Mouse (Mus musculus): ENCODE measurements around the gene Amhr2.

The Amhr2 gene

DNA sequence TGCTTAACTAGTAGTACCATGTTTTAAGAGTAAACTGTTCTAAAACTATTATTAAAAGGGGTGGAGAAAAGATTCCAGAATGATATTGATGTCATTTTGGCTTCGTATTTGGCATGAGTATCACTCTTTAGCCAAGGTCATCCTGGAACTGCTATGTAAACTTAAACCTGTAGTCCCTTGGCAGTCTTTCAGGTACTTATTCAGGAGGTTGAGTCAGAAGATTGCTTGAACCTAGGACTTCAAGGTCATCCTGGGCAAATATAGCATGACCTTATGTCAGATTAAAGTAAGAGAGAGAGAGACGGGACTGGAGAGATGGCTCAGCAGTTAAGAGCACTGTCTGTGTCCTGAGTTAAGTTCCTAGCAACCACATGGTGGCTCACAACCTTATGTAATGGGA lies 20.5 kb upstream of the Amhr2 start:
- DNase-seq = no peak

DNA sequence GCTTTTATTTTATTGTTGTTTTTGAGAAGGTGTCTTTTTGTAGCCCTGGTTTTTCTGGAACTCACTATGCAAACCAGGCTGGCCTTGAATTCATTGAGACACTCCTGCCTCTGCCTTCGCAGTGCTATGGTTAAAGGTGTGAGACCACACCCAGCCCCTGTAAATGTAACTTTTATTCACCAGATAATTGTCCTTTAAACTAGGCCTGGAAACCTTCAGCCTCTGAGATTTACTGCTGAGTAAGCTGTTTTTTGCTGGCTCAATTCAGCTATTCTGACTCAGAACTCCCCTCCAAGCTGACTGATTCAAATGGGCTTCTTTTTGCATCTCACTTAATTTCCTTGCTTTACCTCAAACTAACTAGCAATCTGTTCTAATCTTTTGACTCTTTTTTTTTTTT lies 18.2 kb upstream of the Amhr2 start:
- DNase-seq = no peak

DNA sequence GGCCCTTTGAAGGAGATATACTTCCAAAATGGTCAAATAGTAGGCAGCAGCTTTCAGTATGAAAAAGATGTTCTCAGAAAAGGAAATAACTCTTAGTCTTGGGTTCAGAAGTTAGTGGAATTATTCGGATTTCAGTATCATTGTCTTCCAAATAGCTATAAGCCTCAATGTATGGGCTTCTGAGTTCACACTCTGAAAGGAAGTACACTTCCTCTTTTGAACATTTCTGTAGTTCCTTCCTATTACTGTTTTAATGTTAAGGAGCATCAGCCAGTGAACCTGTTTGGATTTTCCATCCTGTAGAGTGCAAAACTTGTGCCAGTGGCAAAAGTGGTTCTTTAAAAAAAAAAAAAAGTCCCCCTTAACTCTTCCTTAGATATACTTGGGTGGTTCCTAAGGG lies 13.1 kb upstream of the Amhr2 start:
- DNase-seq = no peak

DNA sequence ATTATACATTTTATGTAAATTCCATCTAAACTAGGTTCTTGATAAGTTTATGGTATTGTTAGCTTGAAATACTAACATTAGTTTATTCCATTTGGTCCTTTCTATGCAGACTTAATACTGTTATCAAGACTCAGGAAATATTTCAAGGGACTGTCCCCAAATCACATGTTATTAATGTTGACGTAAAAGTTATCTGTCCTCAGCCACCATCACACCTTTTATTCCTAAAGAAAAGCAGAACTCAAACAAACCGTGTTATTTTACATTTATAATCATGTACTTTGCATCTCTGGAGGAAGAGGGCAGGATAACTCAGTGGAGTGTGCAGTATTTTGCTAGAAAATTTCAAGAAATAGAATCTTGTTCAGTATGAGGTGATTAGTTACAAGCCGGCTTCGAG lies 12.0 kb upstream of the Amhr2 start:
- DNase-seq = no peak

DNA sequence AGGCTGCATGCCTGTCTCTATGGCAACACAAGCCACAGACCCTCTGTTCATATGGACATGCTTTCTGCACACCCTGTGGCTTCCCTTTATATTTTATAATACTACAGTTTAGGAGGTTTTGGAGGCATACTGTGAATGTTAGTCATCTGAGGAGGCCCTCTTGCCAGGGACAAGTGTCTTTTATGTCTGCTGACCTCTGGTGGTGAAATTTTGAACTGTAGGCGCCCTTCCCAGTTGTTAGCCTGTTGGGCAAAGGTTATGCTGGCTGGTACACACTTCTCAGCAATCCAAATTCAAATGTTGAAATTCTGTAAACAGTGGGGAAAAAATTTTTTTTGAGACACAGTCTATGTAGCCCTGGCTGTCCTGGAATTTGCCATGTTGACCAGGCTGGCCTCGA lies 2.7 kb upstream of the Amhr2 start:
- DNase-seq = peak; percentile 80

DNA sequence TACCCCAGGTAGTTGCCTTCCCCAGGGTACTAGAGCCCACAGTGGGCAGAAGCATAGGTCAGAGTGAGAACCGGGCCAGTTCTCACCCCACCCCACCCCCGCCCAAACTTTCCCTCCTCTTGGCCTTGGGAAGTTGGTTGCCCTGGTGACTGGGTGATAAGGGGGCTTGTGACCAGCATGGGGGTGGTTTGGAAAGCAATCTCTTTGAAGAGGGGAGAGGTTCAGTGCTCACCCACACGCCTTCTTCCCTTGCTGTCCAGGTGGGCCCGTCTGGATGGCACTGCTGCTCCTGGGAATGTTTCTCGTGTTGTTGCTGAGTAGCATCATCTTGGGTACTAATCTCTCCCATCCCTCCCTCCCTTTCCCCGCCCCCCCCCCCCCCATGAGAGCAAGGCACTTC lies 1.3 kb downstream of the Amhr2 start:
- no peak for DNase-seq

DNA sequence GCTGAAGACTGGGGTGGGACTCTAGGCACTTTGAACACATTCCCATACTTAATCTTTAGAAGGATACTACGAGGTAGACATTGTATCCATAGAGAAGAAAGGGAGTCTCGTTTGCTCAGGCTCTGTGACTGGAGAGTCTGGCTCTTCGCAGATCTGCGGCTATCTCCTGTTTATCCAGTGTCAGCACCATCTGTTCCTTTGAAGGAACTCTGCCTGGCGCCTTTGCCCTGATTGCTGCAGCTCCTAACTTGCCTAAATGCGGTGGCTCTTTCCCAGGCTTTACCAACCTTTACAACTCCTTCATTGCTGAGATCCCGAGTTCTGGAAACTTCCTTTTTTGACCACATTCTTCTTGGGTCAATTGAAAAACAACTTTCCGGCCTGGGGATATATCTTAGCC lies 4.2 kb downstream of the Amhr2 start:
- DNase-seq = no peak

DNA sequence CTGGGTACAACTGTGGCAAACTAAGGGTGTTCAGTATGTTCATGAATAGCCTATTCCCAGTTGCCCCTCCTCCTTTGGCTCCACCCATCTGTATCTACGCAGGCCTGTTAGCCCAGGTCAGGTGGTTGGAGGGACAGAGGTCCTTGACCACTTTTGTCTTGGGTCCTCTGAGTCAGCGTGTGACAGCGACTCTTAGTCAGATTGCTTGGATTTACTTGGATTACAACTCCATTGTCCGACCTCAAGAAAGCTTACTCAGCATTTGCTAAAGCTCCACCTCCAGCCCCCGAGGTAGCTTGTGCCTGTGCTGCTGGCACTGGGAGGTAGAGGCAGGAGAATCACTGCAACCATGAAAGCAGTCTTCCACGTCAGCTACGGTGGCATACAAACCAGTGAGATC lies 5.8 kb downstream of the Amhr2 start:
- DNase-seq = peak; percentile 55

DNA sequence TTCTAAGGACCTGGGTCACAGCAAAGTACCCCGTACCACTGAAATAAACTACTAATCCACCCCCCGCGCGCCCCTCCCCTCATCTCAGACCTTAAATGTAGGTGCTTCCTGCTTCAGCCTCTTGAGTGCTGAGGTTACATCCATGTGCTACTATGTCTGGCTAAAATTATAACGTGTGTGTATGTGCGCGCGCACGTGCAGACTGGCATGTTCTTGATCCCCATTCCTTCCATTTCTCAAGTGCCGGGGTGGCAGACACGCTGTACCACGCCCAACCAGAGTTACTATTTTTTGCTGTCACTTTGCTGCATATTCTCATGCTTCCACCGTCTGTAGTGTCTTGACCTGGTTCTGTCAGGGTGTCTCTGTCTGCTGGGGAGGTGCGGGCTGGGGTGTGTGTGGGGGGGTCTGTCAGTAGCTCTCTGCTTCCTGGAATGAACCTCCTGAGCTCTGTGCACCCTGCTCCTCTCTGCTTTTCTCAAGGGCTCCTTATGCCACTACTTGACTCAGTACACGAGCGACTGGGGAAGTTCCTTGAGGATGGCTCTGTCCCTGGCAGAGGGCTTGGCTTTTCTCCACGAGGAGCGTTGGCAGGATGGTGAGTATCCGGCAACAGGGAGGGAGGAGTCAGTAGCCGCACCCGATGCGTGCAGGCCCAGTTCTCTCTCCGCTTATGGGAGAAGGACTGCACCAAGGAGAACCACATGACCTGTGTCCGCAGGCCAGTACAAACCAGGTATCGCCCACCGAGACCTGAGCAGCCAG lies 6.7 kb downstream of the Amhr2 start:
- DNase-seq = no peak

DNA sequence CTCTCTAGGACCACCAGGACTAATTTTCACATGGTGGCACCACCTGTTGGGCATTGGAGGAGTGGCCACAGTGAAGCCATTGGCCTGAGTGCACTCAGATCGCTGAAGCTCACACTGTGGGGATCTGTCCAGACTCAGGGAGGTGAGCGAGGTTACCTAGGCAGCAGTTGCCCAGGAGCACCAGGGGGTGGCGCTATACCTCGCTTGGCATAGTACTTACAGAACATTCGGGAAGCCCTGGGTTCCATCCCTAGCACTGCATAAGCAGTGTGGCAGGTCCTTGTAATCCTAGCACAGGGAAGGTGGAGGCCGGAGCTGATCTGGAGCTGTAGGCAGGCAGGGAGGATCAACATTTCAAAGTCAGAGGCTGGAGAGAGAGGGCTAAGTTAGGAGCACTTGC lies 10.8 kb downstream of the Amhr2 start:
- DNase-seq = no peak

DNA sequence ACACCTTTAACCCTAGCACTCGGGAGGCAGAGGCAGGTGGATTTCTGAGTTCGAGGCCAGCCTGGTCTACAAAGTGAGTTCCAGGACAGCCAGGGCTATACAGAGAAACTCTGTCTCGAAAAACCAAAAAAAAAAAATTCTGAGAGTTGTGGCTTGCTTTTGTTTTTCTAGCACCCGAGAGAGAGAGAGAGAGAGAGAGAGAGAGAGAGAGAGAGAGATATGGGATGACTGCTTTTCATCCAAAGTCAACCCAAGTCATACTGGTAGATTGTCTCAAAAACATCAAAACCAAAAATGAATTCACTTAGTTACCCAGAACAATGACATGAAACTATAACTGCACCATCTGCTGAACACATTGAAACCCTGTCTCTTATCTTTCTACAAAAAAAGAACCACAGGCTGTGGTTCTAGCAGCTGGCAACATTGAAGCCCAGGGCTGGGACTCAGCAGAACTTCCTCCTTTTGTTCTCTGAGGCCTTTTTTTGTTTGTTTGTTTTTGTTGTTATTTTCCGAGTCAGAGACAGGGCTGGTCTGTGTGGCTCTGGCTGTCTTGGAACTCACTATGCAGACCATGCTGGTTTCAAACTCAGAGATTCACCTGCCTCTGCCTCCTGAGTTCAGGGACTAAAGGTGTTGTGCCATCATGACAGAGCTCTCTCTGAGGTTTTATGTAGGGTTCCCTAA lies 13.0 kb downstream of the Amhr2 start:
- DNase-seq = no peak

DNA sequence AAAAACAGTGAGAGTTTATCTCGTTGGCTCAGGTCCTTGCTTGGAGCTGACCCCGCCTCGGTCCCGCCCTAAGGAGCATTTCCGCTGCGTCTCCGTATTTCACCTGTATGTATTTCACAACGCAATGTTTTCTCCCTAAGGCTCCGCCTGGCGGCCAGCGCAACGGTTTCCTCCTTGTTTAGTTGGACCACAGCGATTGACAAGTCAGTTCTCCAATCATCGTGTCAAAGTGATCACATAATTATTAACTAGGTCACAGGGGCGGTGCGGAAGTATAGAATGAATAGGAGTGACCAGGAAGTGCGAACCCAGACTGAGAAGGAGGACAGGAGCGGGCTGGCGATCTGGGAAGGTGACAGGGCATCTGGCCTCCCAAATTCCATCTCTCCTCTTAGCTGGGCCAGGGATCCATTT lies 13.7 kb downstream of the Amhr2 start, which contains the start of gene Prr13:
Prr13 (plus strand) TSS at position 125 of the 414 bp plus-strand sequence.
- peak; percentile 98 for DNase-seq

DNA sequence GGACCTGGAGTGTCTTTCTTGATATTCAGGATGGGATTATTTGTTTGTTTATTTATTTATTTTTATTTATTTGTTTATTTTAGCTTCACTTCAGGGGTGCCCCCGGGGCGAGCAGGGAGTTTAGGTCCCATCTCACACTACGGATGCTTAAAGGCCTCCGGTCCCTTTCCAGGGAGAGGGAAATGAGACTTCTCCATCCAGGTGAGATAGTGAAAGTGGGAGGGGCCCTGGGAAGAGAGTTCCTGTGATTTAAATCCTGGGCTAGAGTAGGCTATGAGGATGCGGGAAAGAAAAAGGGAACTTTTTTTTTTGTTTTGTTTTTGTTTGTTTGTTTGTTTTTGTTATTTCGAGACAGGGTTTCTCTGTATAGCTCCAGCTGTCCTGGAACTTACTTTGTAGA lies 14.2 kb downstream of the Amhr2 start:
- no peak for DNase-seq

DNA sequence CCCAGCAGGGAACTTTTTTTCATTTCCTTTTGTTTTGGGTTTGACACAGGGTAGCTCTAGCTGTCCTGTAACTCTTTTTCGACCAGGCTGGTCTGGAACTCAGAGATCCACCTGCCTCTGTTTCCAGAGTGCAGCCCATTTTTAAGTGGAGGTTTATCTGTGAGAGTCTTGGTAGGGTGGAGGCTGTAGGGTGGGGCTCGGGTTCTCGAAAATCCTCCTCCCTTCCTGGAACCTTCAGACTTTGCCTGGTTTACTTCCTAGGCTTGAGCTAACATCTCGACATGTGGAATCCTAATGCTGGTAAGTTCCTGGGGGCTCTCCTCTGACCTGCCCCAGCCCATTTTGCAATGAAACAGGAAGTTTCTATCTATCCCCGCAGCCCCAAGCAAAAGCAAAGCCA lies 14.7 kb downstream of the Amhr2 start:
- no peak for DNase-seq

DNA sequence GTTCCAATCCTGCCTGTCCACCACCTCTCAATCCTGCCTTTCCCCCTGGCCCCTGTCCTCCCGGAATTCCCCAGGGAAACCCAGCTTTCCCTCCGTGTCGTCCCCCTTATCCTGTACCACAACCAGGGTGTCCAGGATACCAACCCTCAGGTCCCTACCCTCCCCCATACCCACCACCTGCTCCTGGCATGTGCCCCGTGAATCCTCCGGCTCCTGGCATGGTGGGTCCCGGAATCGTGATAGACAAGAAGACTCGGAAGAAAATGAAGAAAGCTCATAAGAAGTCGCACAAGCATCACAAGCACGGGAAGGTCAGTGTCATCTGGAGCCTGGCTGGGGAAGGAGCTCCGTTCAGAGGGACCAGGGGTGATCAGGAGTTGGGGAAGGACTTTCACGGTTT lies 15.2 kb downstream of the Amhr2 start:
- no peak for DNase-seq

DNA sequence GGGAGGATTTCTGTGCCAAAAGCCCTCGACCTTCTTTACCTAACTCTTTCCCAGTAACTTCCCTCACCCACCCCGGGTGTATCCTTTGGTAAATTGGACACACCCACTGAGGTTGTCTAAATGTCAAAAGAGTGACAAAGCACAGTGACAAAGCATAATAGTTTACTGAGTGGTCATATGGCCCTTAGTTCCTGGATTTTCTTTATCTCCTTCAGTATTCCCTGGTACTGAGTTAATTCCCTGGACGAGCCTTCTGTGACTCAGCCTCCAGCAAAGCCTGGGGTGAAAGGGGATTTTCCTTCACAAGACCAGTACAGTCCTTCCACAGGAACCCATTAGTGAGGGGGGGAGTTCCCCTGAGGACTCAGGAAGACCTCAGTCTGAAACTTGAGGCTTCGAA lies 15.8 kb downstream of the Amhr2 start:
- DNase-seq = no peak

DNA sequence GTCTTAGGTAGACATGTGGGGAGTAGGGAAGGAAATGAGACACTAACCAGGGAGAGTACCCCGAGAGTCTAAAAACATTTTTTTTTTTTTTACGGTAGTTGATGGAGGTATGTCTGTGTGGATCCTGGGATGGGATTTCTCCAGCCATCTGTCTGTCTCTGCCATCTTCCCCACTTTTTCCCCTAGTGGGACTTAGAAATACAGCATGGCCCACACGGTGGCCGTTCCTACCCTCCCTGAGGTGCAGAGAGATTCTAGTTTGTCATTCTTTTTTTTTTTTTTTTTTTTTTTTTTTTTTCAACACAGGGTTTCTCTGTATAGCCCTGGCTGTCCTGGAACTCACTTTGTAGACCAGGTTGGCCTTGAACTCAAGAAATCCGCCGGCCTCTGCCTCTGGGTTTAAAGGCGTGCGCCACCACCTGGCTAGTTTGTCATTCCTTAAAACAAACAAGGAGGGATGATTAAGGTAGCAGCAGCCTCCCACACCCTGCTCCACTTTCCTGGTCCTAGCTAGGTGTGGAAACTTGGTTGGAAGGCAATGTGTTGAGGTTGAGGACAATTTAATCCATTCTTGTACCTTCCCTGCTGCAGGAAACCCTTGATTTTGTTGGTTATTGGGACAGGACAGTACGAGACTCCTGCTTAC lies 16.4 kb downstream of the Amhr2 start:
- no peak for DNase-seq

DNA sequence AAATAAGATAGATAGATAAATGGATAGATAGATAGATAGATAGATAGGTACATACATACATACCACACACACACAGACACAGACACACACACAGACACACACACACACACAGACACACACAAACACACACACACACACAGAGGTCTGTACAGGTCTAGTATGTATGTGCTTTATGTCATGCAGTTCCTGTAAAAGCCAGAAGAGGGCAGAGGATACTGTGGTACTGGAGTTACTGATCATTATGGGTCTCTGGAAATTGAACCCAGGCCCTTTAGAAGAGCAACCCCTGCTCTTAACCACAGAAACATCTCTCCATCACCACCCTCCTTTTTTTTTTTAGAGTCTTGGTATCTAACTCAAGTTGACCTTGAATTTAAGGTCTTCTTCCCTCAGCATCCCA lies 18.5 kb downstream of the Amhr2 start:
- DNase-seq = no peak

DNA sequence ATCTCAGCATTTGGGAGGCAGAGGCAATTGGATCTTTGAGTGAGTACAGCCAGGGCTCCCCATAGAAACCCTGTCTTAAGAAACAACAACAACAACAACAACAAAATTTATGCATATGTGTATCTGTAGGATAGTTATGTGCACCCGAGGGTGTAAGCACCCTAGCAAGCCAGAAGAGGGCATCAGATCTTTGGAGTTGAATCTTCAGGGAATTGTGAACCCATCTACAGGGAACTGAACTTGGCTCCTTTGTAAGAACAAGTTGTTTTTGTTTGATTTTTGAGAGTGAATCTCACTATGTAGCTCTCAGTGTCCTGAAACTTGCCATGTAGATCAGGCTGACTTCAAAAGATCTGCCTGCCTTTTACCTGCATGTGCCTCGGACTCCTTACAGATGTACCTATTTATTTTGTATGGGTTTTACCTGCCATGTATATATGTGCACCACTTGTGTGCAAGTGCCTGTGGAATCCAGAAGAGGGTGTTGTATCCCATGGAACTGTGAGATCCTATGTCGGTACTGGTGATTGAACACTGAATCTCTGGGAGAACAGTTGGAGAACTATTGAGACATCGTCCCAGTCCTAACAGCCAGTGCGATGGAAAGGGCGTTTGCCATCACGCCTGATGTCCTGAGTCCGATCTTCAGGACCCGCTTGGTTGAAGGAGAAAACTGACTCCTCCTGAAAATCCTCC lies 23.7 kb downstream of the Amhr2 start:
- DNase-seq = no peak

DNA sequence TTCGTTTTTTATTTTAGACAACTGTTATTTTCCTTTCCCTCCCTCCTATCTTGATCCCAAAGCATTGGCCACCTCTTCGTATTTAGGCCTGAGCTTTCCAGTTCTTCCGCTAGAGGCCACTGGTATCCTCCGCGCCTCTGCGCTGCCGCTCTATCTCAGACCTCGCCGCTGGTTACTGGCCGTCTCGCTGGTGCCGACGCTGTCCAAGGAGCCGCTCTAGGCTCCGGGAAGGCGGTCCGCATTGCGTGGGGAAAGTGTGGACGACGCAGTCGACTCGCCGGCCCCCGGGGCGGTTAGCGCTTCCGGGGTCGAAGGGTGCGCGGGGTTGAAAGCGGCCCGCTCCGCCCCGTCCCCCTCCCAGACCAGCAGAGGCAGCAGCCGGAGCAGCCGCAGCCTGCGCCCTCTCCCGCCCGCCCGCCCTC lies 25.0 kb downstream of the Amhr2 start, which contains the start of gene Pcbp2:
Pcbp2 (plus strand) TSS at position 357 of the 422 bp plus-strand sequence.
- peak; percentile 97 for DNase-seq

DNA sequence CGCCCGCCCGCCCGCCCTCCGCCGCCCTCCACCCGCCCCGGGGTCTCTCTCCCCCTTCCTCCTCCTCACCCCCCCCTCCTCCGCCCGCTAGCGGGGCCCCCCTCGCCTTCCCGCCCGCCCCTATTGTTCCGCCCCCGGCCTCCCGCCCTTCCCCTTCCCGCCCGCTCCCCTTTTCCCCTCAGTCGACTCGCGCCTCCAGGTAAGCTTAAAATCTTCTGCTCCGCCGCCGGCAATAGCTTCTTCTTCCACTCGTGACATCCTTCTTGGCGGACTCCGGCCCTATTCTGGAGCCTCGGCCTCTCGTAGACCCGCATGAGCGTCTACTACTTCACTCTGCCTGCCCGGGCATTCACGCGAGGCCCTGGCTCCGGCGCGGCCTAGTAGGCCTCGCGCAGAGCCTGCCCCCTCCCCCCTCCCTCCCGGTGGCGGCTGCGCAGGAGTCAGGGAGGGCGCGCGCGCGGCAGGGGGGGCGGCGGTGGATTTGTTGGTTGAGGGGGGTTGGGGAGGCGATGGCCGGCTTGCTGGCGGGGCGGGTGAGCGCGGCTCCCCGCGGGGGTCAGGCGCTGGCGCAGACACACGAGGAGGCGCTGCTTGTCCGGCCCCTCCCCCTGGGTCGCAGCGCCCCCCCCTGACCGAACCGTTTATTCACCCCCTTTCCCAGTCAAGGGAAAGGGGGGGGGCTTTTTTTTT lies 25.6 kb downstream of the Amhr2 start:
- peak; percentile 79 for DNase-seq

DNA sequence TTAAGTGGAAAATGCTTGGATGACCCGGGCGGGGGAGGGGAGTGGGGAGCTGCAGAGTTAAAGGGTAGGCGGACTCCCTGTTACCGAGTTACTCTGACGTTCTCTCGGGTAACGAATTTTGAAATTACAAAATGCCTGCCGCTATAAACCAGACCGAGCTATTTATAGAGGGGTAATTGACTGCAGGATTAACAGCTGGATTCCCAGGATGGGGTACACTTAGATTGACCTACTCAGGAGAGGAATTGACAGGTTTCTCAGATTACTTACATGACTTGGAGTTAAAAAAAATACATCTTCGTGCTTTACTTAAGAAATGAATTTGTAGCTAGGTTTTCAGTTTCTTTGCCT lies 26.1 kb downstream of the Amhr2 start:
- DNase-seq = no peak

DNA sequence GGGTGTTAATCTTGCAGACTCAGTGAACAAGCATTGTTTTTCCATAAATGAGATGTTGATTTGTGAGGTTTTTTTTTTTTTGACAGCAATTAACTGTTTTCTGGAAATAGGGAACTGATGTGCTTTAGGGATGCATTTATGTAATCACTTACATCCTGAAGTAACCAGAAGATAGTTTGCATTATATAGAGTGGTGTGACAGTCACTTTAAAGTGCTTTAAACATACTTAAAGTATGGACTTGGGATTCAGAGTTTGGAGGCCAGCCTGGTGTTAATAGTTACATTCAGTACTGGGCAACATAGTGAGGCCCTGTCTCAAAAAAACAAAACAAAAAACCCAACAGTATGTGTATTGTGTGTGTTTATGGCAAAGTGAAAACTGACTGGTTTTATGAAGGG lies 26.6 kb downstream of the Amhr2 start:
- DNase-seq = no peak

Data from kidney, adult 11 months (tissue).